Mouse (Mus musculus): ENCODE results near the gene Slc35c1. TPM values are rescaled to one million over a fixed set of nuclear protein-coding genes. Genes with fewer than 3 reads are reported as not detected.

The Slc35c1 gene
- polyA plus RNA-seq, 1 experiment from 2014 or later: 8.9 TPM

DNA sequence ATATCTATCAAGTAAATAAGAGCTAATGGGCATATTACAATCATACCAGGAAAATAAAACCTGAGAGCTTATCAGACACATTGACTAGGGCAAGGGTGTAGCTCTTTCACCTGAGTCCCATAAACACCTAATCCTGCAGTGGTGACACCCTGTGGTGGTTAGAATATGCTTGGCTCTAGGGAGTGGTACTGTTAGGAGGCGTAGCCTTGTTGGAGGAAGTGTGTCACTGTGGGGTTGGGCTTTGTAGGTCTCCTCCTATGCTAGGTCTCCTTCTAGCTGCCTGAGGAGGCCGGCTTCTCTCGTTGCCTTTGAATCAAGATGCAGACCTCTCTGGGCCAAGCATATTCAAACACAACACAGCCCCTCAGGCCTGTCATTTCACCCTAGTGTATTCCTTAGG lies 14.6 kb upstream of the Slc35c1 start:
- WGBS: 71% methylated on average over 3 of the region's 3 CpGs
- Histone ChIP-seq H3K27me3 (replicated peaks) (no peaks in the 10 kb centered on the region; the same call in 1 of the 2 replicates), H3K4me3 (no peak overlapping the region), H3K4me2 (no peak overlapping the region), H3K9ac (no peak overlapping the region), H3K27ac (replicated peaks) (no peak overlapping the region), H3K4me1 (peaks cover 10% of the 10 kb centered on the region), H3K9me3 (0 out of 2 replicates have a peak, but pooled peaks cover 4% of the 10 kb centered on the region), H3K36me3 (no peaks in the 10 kb centered on the region)
- no peak for ATAC-seq (ENCODE audit: extremely low read depth, insufficient number of reproducible peaks, low FRiP score, low TSS enrichment)

DNA sequence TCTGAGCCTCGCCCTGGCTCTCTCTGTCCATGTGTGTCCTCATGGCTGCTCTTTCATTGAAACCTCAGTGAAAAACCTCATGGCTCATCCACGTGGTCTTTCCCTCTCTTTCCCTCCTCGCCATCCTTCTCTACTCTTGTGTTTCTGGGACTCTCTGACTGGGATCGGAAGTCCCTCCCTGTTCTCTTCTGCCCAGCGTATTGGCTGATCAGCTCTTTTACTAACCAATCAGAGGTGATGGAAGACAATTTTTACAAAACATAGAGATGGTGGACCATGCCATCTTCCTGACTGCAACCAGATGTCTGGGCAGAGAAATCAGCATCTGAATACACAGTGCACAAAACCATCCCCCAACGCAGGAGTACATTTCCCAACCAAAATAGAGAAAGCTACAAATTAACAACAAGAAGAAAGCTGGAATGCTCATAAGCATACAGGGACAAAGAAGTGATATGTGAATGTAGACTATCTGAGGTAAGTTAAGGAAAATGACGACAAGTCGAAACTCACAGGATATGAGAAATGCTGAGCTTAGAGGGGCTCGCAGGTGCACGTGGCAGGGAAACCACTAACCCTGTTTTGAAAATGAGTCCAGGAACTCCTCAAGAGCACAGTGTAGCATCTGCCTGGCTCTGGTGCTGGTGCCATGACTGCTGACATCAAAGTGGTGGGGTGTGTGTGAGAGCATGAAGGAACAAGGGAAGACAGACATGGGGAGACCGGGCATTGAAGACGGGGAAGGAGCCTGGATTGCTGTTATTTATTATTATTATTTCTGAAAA lies 11.7 kb upstream of the Slc35c1 start:
- Histone ChIP-seq H3K4me3 (no peak overlapping the region), H3K4me1 (no peaks in the 10 kb centered on the region), H3K36me3 (no peaks in the 10 kb centered on the region), H3K9ac (no peak overlapping the region), H3K9me3 (0 out of 2 replicates have a peak, but pooled peaks cover 4% of the 10 kb centered on the region), H3K27me3 (replicated peaks) (no peaks in the 10 kb centered on the region; the same call in 1 of the 2 replicates), H3K27ac (replicated peaks) (no peak overlapping the region), H3K4me2 (no peak overlapping the region)
- no peak for ATAC-seq (ENCODE audit: extremely low read depth, insufficient number of reproducible peaks, low FRiP score, low TSS enrichment)
- 75% methylated on average over 12 of the region's 12 CpGs for WGBS

DNA sequence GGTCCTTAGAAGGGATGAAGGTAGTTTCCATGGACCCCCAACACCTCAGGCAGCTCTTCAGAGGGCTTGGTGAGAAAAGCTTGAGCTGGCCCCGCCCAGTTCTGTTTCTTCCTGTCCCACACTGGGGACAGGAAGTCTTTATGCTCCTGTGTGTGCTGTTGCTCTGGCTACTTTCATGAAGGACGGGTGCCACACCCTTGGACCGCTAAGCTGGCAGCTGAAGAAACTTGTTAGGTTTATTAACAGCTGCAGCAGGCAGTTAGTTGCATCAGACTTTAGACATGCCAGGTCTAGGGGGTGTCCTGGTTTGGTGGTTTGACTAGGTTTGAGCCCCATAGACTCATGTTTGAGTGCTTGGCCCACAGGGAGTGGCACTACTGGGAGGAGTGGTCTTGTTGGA lies 4.4 kb upstream of the Slc35c1 start:
- H3K9ac ChIP-seq: no peak overlapping the region
- no peak for ATAC-seq (ENCODE audit: extremely low read depth, insufficient number of reproducible peaks, low FRiP score, low TSS enrichment)
- H3K4me3 ChIP-seq: no peak overlapping the region
- no peaks in the 10 kb centered on the region for H3K36me3 ChIP-seq
- no peaks in the 10 kb centered on the region for H3K9me3 ChIP-seq
- H3K27me3 ChIP-seq (replicated peaks): peaks cover 21% of the 10 kb centered on the region
- H3K4me1 ChIP-seq: 0 out of 2 replicates have a peak, but pooled peaks cover 7% of the 10 kb centered on the region
- H3K4me2 ChIP-seq: no peak overlapping the region
- 56% methylated on average over 3 of the region's 3 CpGs for WGBS
- no peak overlapping the region for H3K27ac ChIP-seq (replicated peaks)

DNA sequence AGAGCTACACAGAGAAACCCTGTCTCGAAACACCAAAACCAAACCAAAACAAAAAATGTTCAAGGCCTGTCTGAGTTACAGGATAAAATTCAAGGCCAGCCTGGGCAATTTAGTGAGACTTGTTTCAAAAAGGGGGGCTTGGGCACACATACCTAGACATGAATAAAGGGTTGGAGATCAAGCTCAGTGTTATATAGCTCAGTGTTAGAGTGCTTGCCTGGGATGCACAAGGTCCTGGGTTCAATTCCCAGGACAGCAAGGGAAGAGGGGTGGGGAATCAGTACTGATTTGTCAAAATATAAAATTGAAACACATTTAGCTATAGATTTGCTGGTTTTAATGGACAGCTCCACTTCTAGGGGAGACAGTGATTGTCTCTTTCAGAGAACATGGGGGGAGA lies 877 bp upstream of the Slc35c1 start:
- H3K27me3 ChIP-seq (replicated peaks): peaks cover 21% of the 10 kb centered on the region
- WGBS: 84% methylated on average over 1 of the region's 1 CpGs
- H3K9me3 ChIP-seq: no peaks in the 10 kb centered on the region
- H3K4me3 ChIP-seq: no peak overlapping the region
- peaks cover 35% of the 10 kb centered on the region for H3K4me1 ChIP-seq
- no peak overlapping the region for H3K9ac ChIP-seq
- H3K36me3 ChIP-seq: no peaks in the 10 kb centered on the region
- no peak overlapping the region for H3K27ac ChIP-seq (replicated peaks)
- no peak for ATAC-seq (ENCODE audit: extremely low read depth, insufficient number of reproducible peaks, low FRiP score, low TSS enrichment)
- H3K4me2 ChIP-seq: no peak overlapping the region

DNA sequence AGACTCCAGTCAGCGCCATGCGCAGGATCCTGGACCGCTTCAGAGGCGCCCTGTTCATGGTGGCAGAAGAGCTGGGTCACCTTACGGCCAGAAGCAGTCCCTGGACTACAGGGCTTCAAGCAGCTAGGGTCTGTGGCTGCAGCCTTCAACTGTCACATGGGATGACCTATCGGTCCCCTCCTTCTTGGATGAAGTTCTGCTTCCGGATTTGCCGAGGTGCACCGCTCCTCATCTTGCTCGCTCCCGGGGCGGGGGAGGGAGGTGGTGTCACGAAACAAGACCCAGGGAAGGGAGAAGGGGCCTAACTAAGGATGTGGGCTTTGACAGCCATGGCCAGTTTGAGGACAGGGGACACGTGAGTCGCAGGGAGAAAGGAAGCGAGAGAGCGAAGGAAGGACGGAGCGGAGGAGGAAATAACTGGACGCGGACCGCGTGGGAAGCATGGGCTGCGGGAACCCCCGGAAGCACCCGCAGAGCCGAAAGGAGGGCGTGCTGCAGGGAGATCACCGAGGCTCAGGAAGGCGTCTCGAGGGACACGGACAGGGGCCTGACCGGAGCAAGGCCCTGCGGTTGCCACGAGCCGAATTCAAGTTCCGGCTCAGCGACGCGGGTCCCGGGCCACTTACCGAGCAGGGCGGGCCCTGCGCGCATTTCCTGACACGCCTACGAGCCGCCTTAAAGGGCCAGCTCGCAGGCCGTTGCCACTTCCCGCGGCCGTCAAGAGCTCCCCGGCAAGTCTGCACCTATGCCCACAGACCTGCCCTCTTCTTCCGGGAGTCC lies 1.0 kb downstream of the Slc35c1 start:
- H3K27ac ChIP-seq (replicated peaks): peak overlapping the region; percentile 57
- peak overlapping the region; percentile 75 for H3K4me3 ChIP-seq
- peak overlapping the region; percentile 85 for H3K4me2 ChIP-seq
- peaks cover 21% of the 10 kb centered on the region for H3K27me3 ChIP-seq (replicated peaks)
- peak overlapping the region; percentile 84 for H3K9ac ChIP-seq
- H3K4me1 ChIP-seq: peaks cover 40% of the 10 kb centered on the region
- no peaks in the 10 kb centered on the region for H3K9me3 ChIP-seq
- ATAC-seq (ENCODE audit: extremely low read depth, insufficient number of reproducible peaks, low FRiP score, low TSS enrichment): peak; percentile 61; the same call in 1 of the 2 replicates
- under 1% methylated on average over 55 of the region's 55 CpGs for WGBS
- peaks cover 8% of the 10 kb centered on the region for H3K36me3 ChIP-seq

DNA sequence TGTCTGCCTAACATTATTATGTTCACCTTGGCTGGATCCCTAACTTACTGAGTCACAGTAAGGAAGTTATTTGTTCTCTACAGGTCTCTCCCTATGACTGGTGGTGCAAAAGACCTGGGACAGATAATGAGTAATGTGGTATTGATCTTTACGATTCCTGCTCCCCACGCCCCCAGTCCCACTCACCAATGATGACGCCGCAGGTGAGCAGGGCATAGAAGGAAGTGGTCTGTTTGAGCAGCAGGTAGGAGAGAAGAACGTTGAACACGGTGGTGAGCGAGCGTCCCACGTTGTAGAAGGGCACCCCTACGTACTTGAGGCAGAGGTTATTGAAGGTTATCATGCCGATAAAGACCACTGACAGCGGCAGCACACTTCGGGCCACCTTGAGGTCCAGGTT lies 1.9 kb downstream of the Slc35c1 start:
- H3K9ac ChIP-seq: peak overlapping the region; percentile 84
- WGBS: 48% methylated on average over 13 of the region's 13 CpGs
- H3K36me3 ChIP-seq: peaks cover 16% of the 10 kb centered on the region
- H3K4me1 ChIP-seq: peaks cover 40% of the 10 kb centered on the region
- no peak for ATAC-seq (ENCODE audit: extremely low read depth, insufficient number of reproducible peaks, low FRiP score, low TSS enrichment)
- no peak overlapping the region for H3K27ac ChIP-seq (replicated peaks)
- H3K4me2 ChIP-seq: peak overlapping the region; percentile 85
- peak overlapping the region; percentile 75 for H3K4me3 ChIP-seq
- peaks cover 21% of the 10 kb centered on the region for H3K27me3 ChIP-seq (replicated peaks)
- no peaks in the 10 kb centered on the region for H3K9me3 ChIP-seq

DNA sequence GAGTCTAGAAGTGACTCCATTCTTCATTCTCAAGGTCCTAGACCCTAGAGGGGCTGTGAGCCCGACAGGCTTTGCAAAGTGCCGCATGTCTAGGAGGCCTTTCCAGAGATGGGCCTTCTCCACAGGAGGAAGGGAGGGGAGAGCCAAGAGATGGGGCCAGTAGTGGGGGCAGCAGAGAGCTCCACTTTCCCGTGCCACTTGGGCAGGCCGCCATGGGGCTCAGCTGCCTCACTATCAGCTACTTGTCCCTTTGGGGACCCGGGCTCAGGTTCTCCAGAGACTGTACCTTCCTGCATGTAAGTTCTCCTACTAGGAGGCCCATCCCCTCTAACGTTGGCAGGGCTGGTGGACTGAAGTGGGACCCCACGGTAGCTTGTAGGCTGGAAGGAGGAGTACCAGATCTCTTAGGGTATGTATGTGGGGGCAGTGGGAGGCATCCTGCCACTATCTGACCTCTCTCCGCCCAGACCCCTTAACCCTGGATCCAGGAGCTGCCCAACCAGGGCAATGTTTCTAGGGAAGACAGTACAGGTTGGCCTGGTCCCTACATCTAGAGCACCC lies 3.3 kb downstream of the Slc35c1 start:
- Histone ChIP-seq H3K27ac (replicated peaks) (no peak overlapping the region), H3K36me3 (peaks cover 31% of the 10 kb centered on the region), H3K9ac (0 out of 2 replicates have a peak overlapping the region, but pooled peaks have one; percentile 84), H3K4me1 (peaks cover 40% of the 10 kb centered on the region), H3K27me3 (replicated peaks) (peaks cover 19% of the 10 kb centered on the region), H3K4me2 (peak overlapping the region; percentile 85), H3K9me3 (no peaks in the 10 kb centered on the region), H3K4me3 (no peak overlapping the region)
- 60% methylated on average over 8 of the region's 8 CpGs for WGBS
- no peak for ATAC-seq (ENCODE audit: extremely low read depth, insufficient number of reproducible peaks, low FRiP score, low TSS enrichment)

DNA sequence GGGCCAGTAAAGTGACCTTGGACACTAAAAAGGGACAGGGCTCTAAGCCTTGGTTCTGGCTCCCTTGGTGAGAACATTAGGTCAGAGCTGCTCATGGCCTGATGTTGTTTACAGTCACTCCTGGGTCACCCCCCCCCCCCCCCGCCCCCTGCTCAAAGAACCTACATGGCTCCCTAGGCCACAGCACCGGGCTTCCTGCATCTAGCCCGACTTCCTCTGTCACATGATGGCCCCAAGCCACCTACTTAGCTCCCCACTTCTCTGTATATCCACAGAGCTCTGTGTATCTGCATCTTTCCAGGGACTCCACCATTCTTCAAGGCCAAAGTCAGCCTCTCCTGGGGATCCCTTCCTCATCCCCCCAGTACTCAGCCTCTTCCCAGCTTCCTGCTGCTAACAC lies 4.6 kb downstream of the Slc35c1 start:
- no peak for ATAC-seq (ENCODE audit: extremely low read depth, insufficient number of reproducible peaks, low FRiP score, low TSS enrichment)
- Histone ChIP-seq H3K27me3 (replicated peaks) (peaks cover 5% of the 10 kb centered on the region), H3K36me3 (peaks cover 32% of the 10 kb centered on the region), H3K9me3 (no peaks in the 10 kb centered on the region), H3K4me3 (no peak overlapping the region), H3K4me2 (no peak overlapping the region), H3K27ac (replicated peaks) (no peak overlapping the region), H3K4me1 (peaks cover 40% of the 10 kb centered on the region), H3K9ac (peak overlapping the region; percentile 42; the same call in 1 of the 2 replicates)
- 53% methylated on average over 2 of the region's 3 CpGs for WGBS

DNA sequence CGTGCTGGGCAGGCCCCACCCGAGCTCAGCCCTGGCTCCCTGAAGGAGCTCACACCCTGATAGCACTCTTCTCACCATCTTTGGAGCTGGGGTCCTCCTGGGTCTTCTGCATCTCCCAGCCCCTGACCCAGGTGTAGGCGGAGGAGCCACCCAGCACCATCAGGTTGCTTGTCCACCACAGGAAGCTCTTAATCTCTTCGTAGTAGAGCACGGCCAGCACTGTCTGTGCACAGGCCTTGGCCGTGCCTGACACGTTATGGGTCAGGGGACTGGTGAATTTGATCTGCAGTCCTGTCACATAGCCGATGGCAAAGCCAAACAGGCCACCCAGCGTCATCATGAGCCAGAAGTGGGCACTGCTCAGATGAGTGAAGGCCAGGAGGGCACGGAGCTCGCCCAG lies 6.2 kb downstream of the Slc35c1 start:
- Histone ChIP-seq H3K9ac (no peak overlapping the region), H3K36me3 (peaks cover 32% of the 10 kb centered on the region), H3K27ac (replicated peaks) (no peak overlapping the region), H3K9me3 (no peaks in the 10 kb centered on the region), H3K4me1 (peaks cover 34% of the 10 kb centered on the region), H3K27me3 (replicated peaks) (0 out of 2 replicates have a peak, but pooled peaks cover 6% of the 10 kb centered on the region), H3K4me2 (no peak overlapping the region), H3K4me3 (no peak overlapping the region)
- no peak for ATAC-seq (ENCODE audit: extremely low read depth, insufficient number of reproducible peaks, low FRiP score, low TSS enrichment)
- WGBS: 88% methylated on average over 11 of the region's 11 CpGs

DNA sequence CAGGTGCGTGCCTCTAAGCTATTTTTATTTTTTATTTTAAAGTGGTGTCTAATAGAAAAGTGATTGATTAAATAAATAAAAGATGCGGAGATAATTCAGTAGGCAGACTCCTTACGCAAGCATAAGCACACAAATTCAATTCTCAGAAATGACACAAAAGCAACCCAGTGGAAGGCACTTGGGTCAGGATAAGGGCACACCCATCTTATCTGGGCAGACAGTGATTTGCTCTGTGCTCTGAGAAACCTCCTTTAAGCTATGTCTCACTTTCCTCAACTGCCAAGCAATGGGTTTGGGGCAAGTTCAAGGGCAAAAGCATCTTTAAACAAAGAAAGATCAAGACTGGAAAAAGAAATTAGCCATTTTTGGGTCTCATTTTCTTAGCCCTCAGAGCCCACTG lies 9.2 kb downstream of the Slc35c1 start:
- Histone ChIP-seq H3K9ac (no peak overlapping the region), H3K27me3 (replicated peaks) (0 out of 2 replicates have a peak, but pooled peaks cover 6% of the 10 kb centered on the region), H3K4me3 (no peak overlapping the region), H3K9me3 (no peaks in the 10 kb centered on the region), H3K4me1 (peaks cover 5% of the 10 kb centered on the region), H3K27ac (replicated peaks) (no peak overlapping the region), H3K4me2 (no peak overlapping the region), H3K36me3 (peaks cover 32% of the 10 kb centered on the region)
- no peak for ATAC-seq (ENCODE audit: extremely low read depth, insufficient number of reproducible peaks, low FRiP score, low TSS enrichment)
- 74% methylated on average over 3 of the region's 3 CpGs for WGBS

DNA sequence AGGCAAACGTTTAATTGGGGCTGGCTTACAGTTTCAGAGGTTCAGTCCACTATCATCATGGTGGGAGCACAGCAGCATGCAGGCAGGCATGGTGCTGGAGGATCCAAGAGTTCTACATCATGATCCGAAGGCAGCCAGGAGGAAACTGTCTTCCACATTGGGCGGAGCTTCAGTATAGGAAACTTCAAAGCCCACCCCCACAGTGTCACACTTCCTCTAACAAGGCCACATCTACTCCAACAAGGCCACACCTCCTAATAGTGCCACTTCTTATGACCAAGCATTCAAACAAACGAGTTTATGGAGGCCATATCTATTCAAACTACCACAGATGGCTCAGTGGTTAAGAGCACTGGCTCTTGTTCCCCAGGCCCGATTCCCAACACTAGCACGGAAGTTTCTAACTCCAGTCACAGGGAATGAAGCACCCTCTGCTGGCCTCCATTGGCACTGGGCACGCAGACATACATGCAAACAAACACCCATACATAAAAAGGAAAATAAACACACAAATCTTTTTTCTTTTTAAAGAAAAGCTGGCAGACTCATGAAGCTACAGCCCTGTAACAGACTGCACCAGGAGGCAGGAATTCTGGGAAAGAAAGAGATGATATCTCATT lies 13.1 kb downstream of the Slc35c1 start:
- 0 out of 2 replicates have a peak, but pooled peaks cover 3% of the 10 kb centered on the region for H3K36me3 ChIP-seq
- H3K4me2 ChIP-seq: no peak overlapping the region
- H3K9me3 ChIP-seq: no peaks in the 10 kb centered on the region
- no peak for ATAC-seq (ENCODE audit: extremely low read depth, insufficient number of reproducible peaks, low FRiP score, low TSS enrichment)
- H3K27ac ChIP-seq (replicated peaks): no peak overlapping the region
- no peak overlapping the region for H3K9ac ChIP-seq
- no peak overlapping the region for H3K4me3 ChIP-seq
- H3K4me1 ChIP-seq: peaks cover 6% of the 10 kb centered on the region
- WGBS: 67% methylated on average over 7 of the region's 7 CpGs
- H3K27me3 ChIP-seq (replicated peaks): 0 out of 2 replicates have a peak, but pooled peaks cover 6% of the 10 kb centered on the region
